Mouse (Mus musculus): ENCODE measurements at regions not wholly inside any gene's neighbourhood (a gene's known extent, or its start where the extent isn't known, plus 50 kb on each side); places are given as distances from the start of the nearest gene placed in this dataset.

- TF ChIP-seq POLR2A (IDR thresholded peaks at IDR 0.05; ENCODE audit: borderline replicate concordance, extremely low read depth, insufficient read depth, insufficient read length, poor library complexity, severe bottlenecking) (no peak), CTCF (IDR thresholded peaks at IDR 0.05; ENCODE audit: borderline replicate concordance, extremely low read depth, insufficient read depth, insufficient read length) (no peak)
Observed at GRCm38 (mm10) chr6:101949681-101950080, 572.0 kb upstream of the Pdzrn3 start.
